Mouse (Mus musculus) C2C12 (cell line): Measurements from ENCODE around the gene Dst. TPM values are rescaled to one million over a fixed set of nuclear protein-coding genes. Genes with fewer than 3 reads are reported as not detected.

ENCODE experiments used
- H3K27me3 ChIP-seq: one replicate; pipeline ENCODE4 v1.6.1; 2011; ENCODE audit not compliant: control insufficient read depth, insufficient read depth, insufficient read length
- H3K36me3 ChIP-seq: one replicate; pipeline ENCODE4 v1.6.1; 2011; ENCODE audit not compliant: control insufficient read depth, insufficient read depth
- H3K4me3 ChIP-seq: one replicate; pipeline ENCODE4 v1.5.1; 2011; ENCODE audit warnings: mild to moderate bottlenecking, control low read depth; ENCODE audit not compliant: poor library complexity, insufficient read depth, severe bottlenecking
- H3K79me2 ChIP-seq: one replicate; pipeline ENCODE4 v1.6.1; 2011; ENCODE audit not compliant: control insufficient read depth, insufficient read depth
- H3K79me3 ChIP-seq: one replicate; pipeline ENCODE4 v1.6.1; 2011; ENCODE audit warnings: low read depth, control low read depth
- H3ac ChIP-seq: one replicate; pipeline ENCODE3; 2011; ENCODE audit warnings: low read depth; ENCODE audit not compliant: control insufficient read depth, insufficient read length
- CEBPB ChIP-seq: IDR thresholded peaks from one replicate; pipeline ENCODE4 v1.6.1; 2011; ENCODE audit warnings: low read depth, mild to moderate bottlenecking, control low read depth, moderate library complexity
- CTCF ChIP-seq: IDR thresholded peaks from one replicate; pipeline ENCODE4 v1.5.1; 2011; ENCODE audit not compliant: control insufficient read depth, insufficient read depth, insufficient read length
- FOSL1 ChIP-seq: IDR thresholded peaks from one replicate; pipeline ENCODE4 v1.8.0; 2011; ENCODE audit warnings: mild to moderate bottlenecking, low read length; ENCODE audit not compliant: poor library complexity, insufficient read depth, severe bottlenecking
- MAX ChIP-seq: IDR thresholded peaks from one replicate; pipeline ENCODE4 v1.6.1; 2011; ENCODE audit warnings: mild to moderate bottlenecking, control low read depth
- MYOD1 ChIP-seq: IDR thresholded peaks from one replicate; pipeline ENCODE4 v1.6.1; 2011; ENCODE audit warnings: low read depth; ENCODE audit not compliant: control insufficient read depth, insufficient read length
- MYOG ChIP-seq: IDR thresholded peaks from one replicate; pipeline ENCODE4 v1.6.1; 2011; ENCODE audit not compliant: control insufficient read depth, insufficient read length; ENCODE audit errors: extremely low read depth
- USF1 ChIP-seq: IDR thresholded peaks from one replicate; pipeline ENCODE4 v1.6.1; 2011; ENCODE audit warnings: low read depth, mild to moderate bottlenecking, control low read depth, moderate library complexity
- polyA plus RNA-seq: library from polyadenylated mRNA; unstranded; fragments of >200 nt; fragmentation: generic; extraction: Trizol; gene quantifications from one replicate; pipeline ENCODE4 v1.2.1, GENCODE M21; 2012; ENCODE audit warnings: missing spikeins

The Dst gene
- polyA plus RNA-seq, 1 experiment, result 26.5 TPM

DNA sequence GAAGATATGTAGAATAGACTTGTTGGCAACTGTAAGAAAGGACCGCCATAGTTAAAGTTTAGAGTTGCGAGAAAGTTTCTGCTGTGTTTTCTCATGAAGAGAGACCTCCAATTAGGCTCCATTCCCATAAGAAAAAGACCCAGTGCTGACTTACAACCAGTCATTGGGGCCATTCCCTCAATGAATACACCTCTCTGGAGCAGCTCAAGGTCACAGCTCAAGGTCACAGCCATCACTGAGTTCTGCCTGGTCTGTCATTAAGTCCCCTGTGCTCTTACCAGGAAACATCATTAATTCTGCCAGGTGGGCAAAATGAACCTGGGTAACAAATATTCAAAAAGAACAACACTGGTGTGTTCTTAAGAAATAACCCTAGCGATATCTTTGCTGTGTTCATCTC is 195.2 kb downstream of the Dst start:
- Histone ChIP-seq H3K36me3 (peaks cover 4% of the 10 kb centered on the region), H3K4me3 (no peak overlapping the region), H3ac (no peak overlapping the region), H3K27me3 (no peaks in the 10 kb centered on the region), H3K79me3 (peaks cover 46% of the 10 kb centered on the region), H3K79me2 (peaks cover 90% of the 10 kb centered on the region)
- no peak for TF ChIP-seq USF1
- TF ChIP-seq CEBPB, result no peak
- no peak for TF ChIP-seq FOSL1
- no peak for TF ChIP-seq CTCF
- no peak for TF ChIP-seq MAX
- TF ChIP-seq MYOD1, result no peak

DNA sequence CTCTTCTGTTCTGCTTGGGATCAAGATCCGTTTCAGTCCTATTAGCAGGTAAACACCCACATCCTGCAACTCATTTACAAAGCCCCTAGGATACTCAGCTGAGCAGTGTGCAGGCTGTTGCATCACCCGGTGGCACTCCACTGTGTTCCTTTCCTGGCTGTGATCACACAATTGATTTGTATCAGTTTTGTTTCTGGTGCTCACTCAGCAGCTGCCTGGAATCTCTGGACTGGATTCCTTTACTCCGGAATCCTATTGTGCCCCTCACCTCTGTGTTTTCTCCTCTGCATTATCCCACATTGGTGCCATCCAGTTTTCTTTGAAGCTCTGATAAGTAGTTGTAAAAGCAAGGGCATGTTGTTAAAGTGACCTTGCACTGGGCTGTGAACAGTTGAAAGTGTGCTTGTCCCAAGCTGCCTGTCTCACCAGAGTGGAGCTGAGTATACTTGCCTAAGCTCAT is 195.7 kb downstream of the Dst start:
- no peak overlapping the region for H3K4me3 ChIP-seq

DNA sequence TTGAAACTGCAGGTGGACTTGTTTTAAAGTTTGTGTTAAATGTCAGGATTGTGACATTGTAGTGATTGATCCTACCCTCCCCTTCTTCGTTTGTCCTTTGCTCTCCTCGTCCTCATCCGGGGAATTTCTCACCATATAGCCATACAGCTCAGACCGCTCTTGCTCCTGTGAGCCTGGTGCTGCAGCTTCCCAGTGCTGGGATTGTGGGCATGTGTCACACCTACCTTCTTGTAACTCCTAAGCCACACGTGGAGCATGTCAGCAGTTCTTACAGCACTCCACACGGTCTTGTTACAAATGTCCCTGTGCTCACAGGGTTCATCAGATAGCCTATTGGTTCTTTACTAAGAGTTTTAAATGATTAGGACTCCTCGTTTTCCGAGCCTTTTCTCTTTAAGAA is 196.8 kb downstream of the Dst start:
- no peak for TF ChIP-seq MYOG
- no peak for TF ChIP-seq CTCF
- TF ChIP-seq MAX, result no peak
- no peak for TF ChIP-seq USF1
- no peak for TF ChIP-seq MYOD1
- TF ChIP-seq CEBPB, result no peak
- no peak overlapping the region for H3K4me3 ChIP-seq

More for the DNA sequence above, 195.7 kb downstream of the Dst start:
- TF ChIP-seq CEBPB (no peak), MAX (no peak), FOSL1 (no peak), CTCF (no peak), USF1 (no peak)
- Histone ChIP-seq H3K79me2 (peaks cover 90% of the 10 kb centered on the region), H3K36me3 (peaks cover 4% of the 10 kb centered on the region), H3ac (no peak overlapping the region), H3K27me3 (no peaks in the 10 kb centered on the region), H3K79me3 (peaks cover 48% of the 10 kb centered on the region)

DNA sequence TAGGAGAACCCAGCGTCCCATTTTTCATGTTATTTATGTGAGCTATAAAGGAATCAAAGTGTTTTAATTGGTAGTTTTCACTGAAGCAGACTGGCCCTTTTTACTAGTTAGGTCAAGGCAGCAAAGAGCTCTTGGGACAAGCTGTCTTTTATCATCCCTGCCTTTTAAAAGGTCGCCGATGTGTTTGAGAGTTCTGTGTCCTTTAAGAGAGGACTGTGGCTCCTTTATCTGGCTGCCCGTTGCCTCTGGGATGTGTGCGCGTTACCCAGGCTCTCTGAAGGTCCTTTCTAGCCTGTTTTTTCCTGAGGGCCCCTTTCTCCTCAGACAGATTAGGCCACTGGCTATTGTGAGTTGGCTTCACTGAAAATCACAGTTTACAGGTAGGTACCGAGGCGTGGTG is 198.6 kb downstream of the Dst start:
- peaks cover 89% of the 10 kb centered on the region for H3K79me2 ChIP-seq
- no peak overlapping the region for H3ac ChIP-seq
- H3K4me3 ChIP-seq, result no peak overlapping the region
- H3K27me3 ChIP-seq, result no peaks in the 10 kb centered on the region
- peaks cover 4% of the 10 kb centered on the region for H3K36me3 ChIP-seq
- TF ChIP-seq CEBPB, result no peak
- no peak for TF ChIP-seq CTCF
- no peak for TF ChIP-seq MYOD1
- TF ChIP-seq USF1, result no peak
- no peak for TF ChIP-seq MYOG
- no peak for TF ChIP-seq MAX
- TF ChIP-seq FOSL1, result no peak
- H3K79me3 ChIP-seq, result peaks cover 41% of the 10 kb centered on the region

More for the DNA sequence above, 196.8 kb downstream of the Dst start:
- Histone ChIP-seq H3K79me3 (peaks cover 44% of the 10 kb centered on the region), H3K79me2 (peaks cover 87% of the 10 kb centered on the region), H3ac (no peak overlapping the region), H3K27me3 (no peaks in the 10 kb centered on the region), H3K36me3 (peaks cover 4% of the 10 kb centered on the region)

DNA sequence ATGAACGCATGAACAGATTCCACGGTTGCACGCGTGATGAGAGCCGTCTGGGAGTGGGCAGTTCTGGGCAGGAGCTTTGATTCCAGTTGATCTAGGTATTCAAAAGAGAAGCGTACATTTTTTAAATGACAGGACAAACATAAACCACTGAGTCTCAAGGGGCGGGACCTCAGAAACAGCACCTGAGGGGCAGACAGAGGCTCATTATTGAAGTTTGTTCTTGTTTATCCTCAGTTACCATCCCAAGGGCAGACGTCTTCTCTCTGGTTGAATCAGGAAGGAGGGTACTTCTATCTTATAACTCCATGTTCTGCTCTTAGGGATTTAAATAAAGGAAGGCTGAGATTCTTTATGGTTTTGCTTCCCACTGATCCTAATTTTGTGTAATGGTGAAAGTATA is 199.1 kb downstream of the Dst start:
- peaks cover 37% of the 10 kb centered on the region for H3K79me3 ChIP-seq
- no peak for TF ChIP-seq USF1
- no peak for TF ChIP-seq MAX
- TF ChIP-seq CEBPB, result no peak
- TF ChIP-seq CTCF, result no peak
- TF ChIP-seq FOSL1, result no peak
- no peak for TF ChIP-seq MYOG
- TF ChIP-seq MYOD1, result no peak
- H3ac ChIP-seq, result no peak overlapping the region
- no peaks in the 10 kb centered on the region for H3K27me3 ChIP-seq
- no peak overlapping the region for H3K4me3 ChIP-seq
- H3K79me2 ChIP-seq, result peaks cover 88% of the 10 kb centered on the region
- peaks cover 4% of the 10 kb centered on the region for H3K36me3 ChIP-seq

DNA sequence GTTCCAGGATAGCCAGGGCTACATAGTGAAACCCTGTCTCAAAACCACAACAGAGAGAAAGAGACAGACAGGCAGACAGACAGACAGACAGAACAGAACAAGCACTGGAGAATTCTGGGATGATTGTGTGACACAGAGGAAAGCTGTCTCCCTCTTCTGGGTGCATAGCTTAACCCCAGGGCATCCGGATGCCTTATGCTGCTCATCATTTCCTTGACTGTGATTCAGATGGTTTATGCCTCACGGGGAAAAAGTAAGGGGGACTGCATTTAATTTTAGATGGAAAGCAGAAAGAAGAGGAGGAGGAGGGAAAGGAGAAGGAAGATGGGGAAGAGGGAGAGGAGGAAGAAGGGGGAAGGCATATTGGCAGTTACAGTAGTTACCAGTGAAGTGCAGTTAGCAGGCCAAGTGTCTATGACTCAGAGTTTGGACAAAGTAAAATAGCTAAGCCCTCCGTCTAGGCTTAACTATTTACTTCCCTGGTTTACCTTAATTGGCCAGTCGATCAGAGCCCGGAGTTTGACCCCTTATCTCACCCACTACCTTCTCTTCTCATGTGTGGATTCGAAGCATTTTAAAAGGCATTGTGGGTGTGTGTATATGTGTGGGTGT is 201.7 kb downstream of the Dst start:
- H3K4me3 ChIP-seq, result no peak overlapping the region
- H3K79me3 ChIP-seq, result peaks cover 29% of the 10 kb centered on the region
- H3K79me2 ChIP-seq, result peaks cover 82% of the 10 kb centered on the region
- H3K36me3 ChIP-seq, result no peaks in the 10 kb centered on the region
- no peak overlapping the region for H3ac ChIP-seq
- no peaks in the 10 kb centered on the region for H3K27me3 ChIP-seq
- TF ChIP-seq MAX (no peak), CTCF (no peak), MYOG (no peak), FOSL1 (no peak), MYOD1 (no peak), USF1 (no peak), CEBPB (no peak)
